Mouse (Mus musculus): ENCODE results near the gene Echdc3.
A peak's percentile ranks its signal among the peaks of the same experiment; 100 is the strongest.

DNA sequence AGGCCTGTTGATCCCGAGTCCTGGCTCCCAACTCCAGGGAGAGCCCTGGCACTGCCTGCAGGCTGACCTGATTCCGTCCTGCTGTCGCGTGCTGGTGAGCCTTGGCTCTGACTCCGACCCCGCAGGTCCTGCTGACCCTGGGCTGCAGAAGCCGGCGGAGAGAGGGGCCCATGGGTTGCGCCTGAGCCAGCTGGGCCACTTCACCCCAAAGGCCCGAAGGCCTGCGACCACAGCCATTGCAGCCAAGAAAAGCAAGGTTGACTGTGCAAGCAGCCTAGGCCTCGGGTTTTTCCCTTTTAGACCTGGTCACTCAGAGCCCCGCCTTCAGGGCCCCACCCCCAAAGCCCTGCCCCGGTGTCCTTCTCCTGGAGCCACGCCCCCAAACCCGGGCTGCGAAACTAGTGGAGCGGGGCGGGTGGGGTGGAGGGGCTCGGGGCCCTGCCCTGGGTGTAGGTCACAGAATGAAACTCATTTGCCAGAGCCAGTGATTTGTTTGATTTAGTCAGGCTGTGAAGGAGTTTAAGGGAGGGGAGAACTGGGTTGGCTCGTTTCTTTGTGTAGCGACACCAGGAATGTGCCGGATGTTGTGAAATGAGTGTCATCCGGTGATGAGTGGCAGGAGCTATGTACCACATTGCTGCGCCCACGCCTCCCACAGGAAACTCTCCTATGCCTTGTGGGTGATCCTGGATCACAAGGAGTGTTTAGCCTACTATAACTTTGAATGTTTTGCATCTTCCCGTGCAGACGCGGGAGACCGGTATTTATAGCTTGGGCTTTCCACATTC, at the start of gene Echdc3:
- TF ChIP-seq EP300 (IDR thresholded peaks at IDR 0.05; ENCODE audit: low read depth) (peak; percentile 39), CTCF (IDR thresholded peaks at IDR 0.05; ENCODE audit: low read depth) (no peak)

Data from heart, postnatal 0 days (tissue).